Mouse (Mus musculus) heart, embryonic 16.5 days (tissue): ENCODE data around the gene Fam25c. TPM values are rescaled to one million over a fixed set of nuclear protein-coding genes. Genes with fewer than 3 reads are reported as not detected.

Source experiments
- polyA plus RNA-seq: library from polyadenylated mRNA; unstranded; fragments of >200 nt; fragmentation: Nextera tagmentation; extraction: Ambion mirVana; gene quantifications from 2 replicates; pipeline ENCODE4 v1.2.1, GENCODE M21; 2015

The Fam25c gene
- polyA plus RNA-seq, 1 experiment from 2014 or later, result not detected

Other genes starting within 250 kb of the Fam25c start
- gene Npy4r, start 202.9 kb downstream of the Fam25c start, polyA plus RNA-seq, result 0.07 TPM in 1 of 2 replicates, not detected in the other
- 0.11 and 0.14 TPM in 2 replicates for gene Gprin2, start 153.8 kb downstream of the Fam25c start, polyA plus RNA-seq
- gene Syt15, start 135.8 kb downstream of the Fam25c start, polyA plus RNA-seq, result 0.42 and 0.57 TPM in 2 replicates
- 7.7 and 8.9 TPM in 2 replicates for gene Shld2, start 44.9 kb downstream of the Fam25c start, polyA plus RNA-seq
- gene Glud1, start 44.7 kb downstream of the Fam25c start, polyA plus RNA-seq, result 54.1 and 56.8 TPM in 2 replicates
- 2.3 and 3.7 TPM in 2 replicates for gene Sncg, start 19.4 kb upstream of the Fam25c start, polyA plus RNA-seq
- 28.2 and 28.7 TPM in 2 replicates for gene Mmrn2, start 20.0 kb upstream of the Fam25c start, polyA plus RNA-seq
- gene Bmpr1a, start 147.9 kb upstream of the Fam25c start, polyA plus RNA-seq, result 27.8 and 36.4 TPM in 2 replicates
- not detected in 2 replicates for gene 9230112D13Rik, start 167.4 kb upstream of the Fam25c start, polyA plus RNA-seq
- gene Ldb3, start 233.2 kb upstream of the Fam25c start, polyA plus RNA-seq, result 356 and 369 TPM in 2 replicates
- 6.8 and 8.5 TPM in 2 replicates for gene Opn4, start 244.7 kb upstream of the Fam25c start, polyA plus RNA-seq